Mouse (Mus musculus): ENCODE results near the gene Ndufs6. TPM values are rescaled to one million over a fixed set of nuclear protein-coding genes. Genes with fewer than 3 reads are reported as not detected.

Ndufs6 gene
- total RNA-seq, 2 experiments from 2014 or later, result 433 to 453 TPM

Other genes starting within 250 kb of the Ndufs6 start
- not detected for gene Irx4, start 68.1 kb downstream of the Ndufs6 start, total RNA-seq (2021)
- gene Mrpl36, start within 50 bp of the Ndufs6 start, total RNA-seq (2021), result 10 to 100 TPM; 44.3 to 49.4 TPM
- gene Lpcat1, start 138.7 kb upstream of the Ndufs6 start, total RNA-seq (2021), result 1 to 10 TPM; 2.3 to 2.4 TPM
- not detected for gene Slc6a3, start 208.2 kb upstream of the Ndufs6 start, total RNA-seq (2021)